Mouse (Mus musculus) thymus, adult 2 months (tissue): ENCODE measurements around the gene Luzp1. TPM values are rescaled to one million over a fixed set of nuclear protein-coding genes. Genes with fewer than 3 reads are reported as not detected.

Experiments used
- DNase-seq: peaks from one replicate; pipeline ENCODE4 v3.0.0; 2021
- H3K27ac ChIP-seq: fragments of 200-500 bp; 2 replicates; pipeline ENCODE4 v1.5.1; 2012; ENCODE audit warnings: low read length, control low read depth; ENCODE audit not compliant: control insufficient read depth, insufficient read depth
- H3K27me3 ChIP-seq: fragments of 200-500 bp; 2 replicates; pipeline ENCODE4 v1.6.1; 2012; ENCODE audit warnings: mild to moderate bottlenecking, low read length, moderate library complexity, mixed read lengths; ENCODE audit not compliant: control insufficient read depth, insufficient read depth
- H3K36me3 ChIP-seq: fragments of 200-500 bp; 2 replicates; pipeline ENCODE4 v1.6.1; 2012; ENCODE audit warnings: mild to moderate bottlenecking, low read length, moderate library complexity; ENCODE audit not compliant: control insufficient read depth, insufficient read depth
- H3K4me1 ChIP-seq: fragments of 200-500 bp; replicated peaks from 2 replicates; pipeline ENCODE4 v1.6.1; 2012; ENCODE audit warnings: low read length; ENCODE audit not compliant: control insufficient read depth, insufficient read depth
- H3K4me3 ChIP-seq: fragments of 200-500 bp; 2 replicates; pipeline ENCODE4 v1.5.1; 2012; ENCODE audit warnings: mild to moderate bottlenecking, low read length, control low read depth, moderate library complexity; ENCODE audit not compliant: control insufficient read depth, insufficient read depth
- CTCF ChIP-seq: fragments of 200-500 bp; IDR thresholded peaks from 2 replicates; pipeline ENCODE4 v1.5.1; 2012; ENCODE audit warnings: mild to moderate bottlenecking, control low read depth, low read length, moderate library complexity, borderline replicate concordance; ENCODE audit not compliant: control insufficient read depth, poor library complexity, insufficient read depth; ENCODE audit errors: extremely low read depth
- POLR2A ChIP-seq: fragments of 200-500 bp; IDR thresholded peaks from 2 replicates; pipeline ENCODE4 v1.6.1; 2012; ENCODE audit warnings: mild to moderate bottlenecking, low read length, control low read depth, moderate library complexity; ENCODE audit not compliant: control insufficient read depth, poor library complexity, insufficient read depth; ENCODE audit errors: extremely low read depth
- WGBS: fragments of 180-500 bp; shearing (Covaris S2); methylation state at CpG from one replicate; pipeline ENCODE4 v1.1.7; 2018; 5-methylcytosine and 5-hydroxymethylcytosine counted together
- polyA plus RNA-seq: library from polyadenylated mRNA; depleted of rRNA; stranded (reverse); fragments of >200 nt; gene quantifications from 2 replicates; pipeline ENCODE4 v1.2.3, GENCODE M21; 2012

The Luzp1 gene
- polyA plus RNA-seq, 1 experiment, result 5.0 TPM

DNA sequence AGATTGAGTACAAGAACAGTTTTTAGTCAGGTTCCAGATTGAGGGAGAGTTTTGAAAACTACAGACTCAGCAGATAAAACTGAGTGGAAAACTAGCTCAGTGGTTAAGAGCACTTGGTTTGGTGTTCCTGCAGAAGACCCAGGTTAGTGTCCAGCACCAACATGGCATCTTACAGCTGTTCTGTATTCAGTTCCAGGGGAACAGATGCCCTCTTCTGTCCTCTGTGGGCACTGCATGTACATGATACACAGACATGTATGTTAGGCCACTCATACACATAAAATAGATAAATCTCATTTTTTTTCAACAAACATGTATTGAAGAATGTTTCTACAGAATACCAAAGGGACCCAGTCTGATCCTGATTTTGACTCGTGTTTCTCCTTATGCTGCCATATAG, 40.3 kb downstream of the Luzp1 start:
- 86% methylated on average over 1 of the region's 1 CpGs for WGBS
- no peak overlapping the region for H3K4me3 ChIP-seq
- H3K36me3 ChIP-seq, result no peaks in the 10 kb centered on the region
- TF ChIP-seq POLR2A (no peak), CTCF (no peak)
- H3K4me1 ChIP-seq, result no peaks in the 10 kb centered on the region
- no peak overlapping the region for H3K27ac ChIP-seq
- H3K27me3 ChIP-seq, result no peaks in the 10 kb centered on the region
- peak; percentile 54 for DNase-seq

DNA sequence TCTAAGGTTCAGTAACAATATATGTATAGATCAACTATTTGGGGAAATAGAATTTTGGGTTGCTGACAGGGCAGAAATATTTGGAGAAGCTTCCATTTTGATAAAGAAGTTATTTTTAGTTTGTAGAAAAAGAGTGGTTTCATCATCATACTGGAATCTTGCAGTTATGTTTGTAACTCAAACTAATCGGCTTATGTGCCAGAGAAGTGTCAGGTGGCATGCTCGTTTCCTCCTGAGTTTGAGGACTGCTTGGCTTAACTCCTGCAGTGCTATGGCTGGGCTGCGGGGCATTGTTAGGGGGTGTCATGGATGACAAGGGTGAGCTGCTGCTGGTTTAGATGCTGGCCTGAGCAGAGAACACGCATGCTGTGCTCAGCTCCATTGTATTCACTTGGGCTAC, 42.1 kb downstream of the Luzp1 start:
- Histone ChIP-seq H3K36me3 (no peaks in the 10 kb centered on the region), H3K4me3 (no peak overlapping the region), H3K27ac (no peak overlapping the region), H3K4me1 (no peaks in the 10 kb centered on the region), H3K27me3 (no peaks in the 10 kb centered on the region)
- TF ChIP-seq CTCF, result no peak
- TF ChIP-seq POLR2A, result no peak
- WGBS, result 86% methylated on average over 4 of the region's 4 CpGs
- no peak for DNase-seq

DNA sequence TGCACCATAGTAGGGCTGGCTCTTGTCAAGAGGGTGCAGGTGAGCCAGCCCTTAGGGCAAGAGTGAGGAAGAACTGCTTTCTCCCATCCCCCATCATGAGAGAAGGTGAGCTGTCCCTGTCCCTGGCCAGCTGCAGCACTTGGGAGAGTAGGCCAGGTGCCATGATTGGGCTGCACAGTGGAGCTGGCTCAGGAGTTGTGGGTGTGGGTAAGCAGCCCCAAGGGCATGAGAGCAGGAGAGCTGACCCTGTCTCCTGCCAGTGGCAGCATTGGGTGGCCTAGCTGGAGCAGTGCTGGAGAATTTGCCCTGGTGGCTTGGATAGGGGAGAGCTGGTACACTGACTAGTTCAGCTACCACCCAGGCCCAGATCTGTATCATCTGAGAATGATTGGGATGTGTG, 43.3 kb downstream of the Luzp1 start:
- Histone ChIP-seq H3K27ac (no peak overlapping the region), H3K4me1 (no peaks in the 10 kb centered on the region), H3K27me3 (no peaks in the 10 kb centered on the region), H3K4me3 (no peak overlapping the region), H3K36me3 (no peaks in the 10 kb centered on the region)
- DNase-seq, result no peak
- no peak for TF ChIP-seq POLR2A
- TF ChIP-seq CTCF, result no peak

DNA sequence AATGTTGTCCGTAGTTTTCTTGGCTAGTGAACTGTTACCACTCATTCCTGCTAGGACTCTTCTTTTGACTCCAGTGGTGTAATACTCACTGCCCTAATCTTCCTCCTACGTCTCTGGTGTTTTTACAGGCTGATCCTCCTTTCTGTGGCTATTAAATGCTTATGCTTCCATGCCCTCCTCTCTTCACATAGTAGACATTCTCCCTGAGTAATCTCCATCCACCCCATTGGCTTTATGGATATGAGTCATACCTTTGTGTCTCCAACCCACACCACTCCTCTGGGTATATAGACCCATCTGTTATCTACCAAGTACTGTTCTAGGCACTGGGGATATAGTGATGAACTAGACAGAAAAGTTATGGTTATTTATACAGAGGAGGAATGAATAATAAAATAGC, 48.6 kb downstream of the Luzp1 start:
- H3K27ac ChIP-seq, result no peak overlapping the region
- H3K27me3 ChIP-seq, result no peaks in the 10 kb centered on the region
- 94% methylated on average over 2 of the region's 2 CpGs for WGBS
- H3K4me1 ChIP-seq, result no peaks in the 10 kb centered on the region
- H3K36me3 ChIP-seq, result no peaks in the 10 kb centered on the region
- DNase-seq, result no peak
- TF ChIP-seq POLR2A, result no peak
- TF ChIP-seq CTCF, result no peak
- H3K4me3 ChIP-seq, result no peak overlapping the region

DNA sequence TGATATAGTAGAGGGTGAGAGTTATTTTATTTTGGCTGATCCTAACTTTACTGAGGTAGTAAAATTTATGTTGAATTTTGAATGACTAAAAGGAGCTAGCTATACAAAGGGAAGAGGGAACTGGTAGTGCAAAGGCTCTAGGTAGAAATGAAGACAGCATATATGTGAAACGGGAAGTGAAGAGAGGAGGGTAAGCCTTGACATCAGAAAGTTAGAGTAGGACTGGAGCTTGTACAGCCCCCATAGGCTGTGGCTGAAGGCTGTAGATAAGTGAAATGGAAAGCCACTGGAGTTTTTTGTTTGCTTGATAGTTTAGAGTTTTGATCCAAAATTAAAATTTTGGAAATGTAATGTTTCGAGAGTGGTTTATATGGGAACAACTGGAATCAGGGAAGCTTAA, 49.0 kb downstream of the Luzp1 start:
- H3K27ac ChIP-seq, result no peak overlapping the region
- no peak for DNase-seq
- H3K36me3 ChIP-seq, result no peaks in the 10 kb centered on the region
- TF ChIP-seq POLR2A (no peak), CTCF (no peak)
- H3K4me3 ChIP-seq, result no peak overlapping the region
- H3K27me3 ChIP-seq, result no peaks in the 10 kb centered on the region
- WGBS, result 79% methylated on average over 2 of the region's 2 CpGs
- no peaks in the 10 kb centered on the region for H3K4me1 ChIP-seq

DNA sequence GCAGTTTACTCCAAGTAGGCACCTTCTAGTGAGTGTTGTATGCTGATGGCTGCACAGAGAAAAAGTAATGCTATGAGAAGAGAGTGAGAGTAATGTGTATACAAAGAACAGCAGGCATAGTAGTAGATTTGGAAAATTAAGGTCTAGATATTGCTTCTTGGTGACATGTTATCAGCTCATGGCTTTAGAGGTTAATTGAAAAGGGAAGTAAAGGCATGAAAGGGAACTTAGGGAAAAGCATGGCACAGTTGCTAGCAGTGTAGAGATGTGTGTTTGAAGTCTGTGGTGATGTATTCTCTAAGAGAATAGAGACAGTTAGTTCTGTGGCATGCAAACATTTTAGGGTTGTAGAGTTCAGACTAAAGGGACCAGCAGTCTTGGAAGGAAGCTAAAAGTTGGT, 50.3 kb downstream of the Luzp1 start:
- no peak overlapping the region for H3K27ac ChIP-seq
- H3K36me3 ChIP-seq, result no peaks in the 10 kb centered on the region
- DNase-seq, result no peak
- no peaks in the 10 kb centered on the region for H3K27me3 ChIP-seq
- H3K4me1 ChIP-seq, result no peaks in the 10 kb centered on the region
- H3K4me3 ChIP-seq, result no peak overlapping the region
- TF ChIP-seq POLR2A (no peak), CTCF (no peak)

DNA sequence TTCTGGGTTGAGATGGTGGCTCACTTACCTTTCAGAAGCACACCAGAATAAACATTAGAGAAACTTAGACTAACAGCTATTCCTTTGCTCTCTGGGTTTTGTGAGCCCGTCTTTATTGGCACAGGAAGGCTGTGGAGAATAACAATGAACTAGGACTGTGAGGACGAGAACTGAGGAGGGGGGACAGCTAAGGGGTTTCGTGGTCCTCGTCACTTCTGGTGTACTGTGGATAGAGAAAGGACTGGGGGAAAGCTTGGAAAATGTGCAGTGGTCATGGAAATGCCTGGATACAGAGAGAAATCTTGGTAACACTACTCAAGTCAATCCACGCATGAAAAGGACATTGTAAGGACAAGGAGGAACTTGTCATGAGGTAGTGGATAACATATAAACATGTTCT, 52.3 kb downstream of the Luzp1 start:
- H3K4me3 ChIP-seq, result no peak overlapping the region
- H3K27me3 ChIP-seq, result no peaks in the 10 kb centered on the region
- H3K36me3 ChIP-seq, result no peaks in the 10 kb centered on the region
- TF ChIP-seq CTCF (no peak), POLR2A (no peak)
- DNase-seq, result no peak
- no peak overlapping the region for H3K27ac ChIP-seq
- no peaks in the 10 kb centered on the region for H3K4me1 ChIP-seq
- WGBS, result 94% methylated on average over 5 of the region's 5 CpGs
